Mouse (Mus musculus) bone marrow, adult 2 months (tissue): ENCODE results near the gene Arhgef11. TPM values are rescaled to one million over a fixed set of nuclear protein-coding genes. Genes with fewer than 3 reads are reported as not detected.

Experiments
- H3K27ac ChIP-seq: fragments of 200-500 bp; 2 replicates; pipeline ENCODE4 v1.5.1; 2012; ENCODE audit warnings: low read depth, mild to moderate bottlenecking, control low read depth, inconsistent platforms, low read length; ENCODE audit not compliant: control insufficient read depth, poor library complexity, insufficient read depth
- H3K4me1 ChIP-seq: fragments of 200-500 bp; 2 replicates; pipeline ENCODE4 v1.6.1; 2011; ENCODE audit warnings: low read length; ENCODE audit not compliant: control insufficient read depth, insufficient read depth
- H3K4me3 ChIP-seq: fragments of 200-500 bp; replicated peaks from 2 replicates; pipeline ENCODE3; 2011; ENCODE audit warnings: mild to moderate bottlenecking, low read depth, low read length, control low read depth; ENCODE audit not compliant: control insufficient read depth
- CTCF ChIP-seq: fragments of 200-500 bp; IDR thresholded peaks from 2 replicates; pipeline ENCODE4 v1.5.1; 2011; ENCODE audit warnings: low read length, control low read depth; ENCODE audit not compliant: control insufficient read depth, insufficient read depth
- POLR2A ChIP-seq: fragments of 200-500 bp; IDR thresholded peaks from 2 replicates; pipeline ENCODE4 v1.6.1; 2011; ENCODE audit warnings: low read depth, mild to moderate bottlenecking, control low read depth, low read length, borderline replicate concordance; ENCODE audit not compliant: control insufficient read depth
- WGBS: fragments of 180-500 bp; shearing (Covaris S2); methylation state at CpG from one replicate; pipeline ENCODE4 v1.1.7; 2018; 5-methylcytosine and 5-hydroxymethylcytosine counted together
- polyA plus RNA-seq: library from polyadenylated mRNA; stranded (reverse); fragments of >200 nt; gene quantifications from 2 replicates; pipeline ENCODE4 v1.2.4, GENCODE M21; 2011; ENCODE audit warnings: low replicate concordance; ENCODE audit not compliant: missing spikeins, insufficient read depth, insufficient read length

The Arhgef11 gene
- polyA plus RNA-seq, 1 experiment: 4.5 TPM

DNA sequence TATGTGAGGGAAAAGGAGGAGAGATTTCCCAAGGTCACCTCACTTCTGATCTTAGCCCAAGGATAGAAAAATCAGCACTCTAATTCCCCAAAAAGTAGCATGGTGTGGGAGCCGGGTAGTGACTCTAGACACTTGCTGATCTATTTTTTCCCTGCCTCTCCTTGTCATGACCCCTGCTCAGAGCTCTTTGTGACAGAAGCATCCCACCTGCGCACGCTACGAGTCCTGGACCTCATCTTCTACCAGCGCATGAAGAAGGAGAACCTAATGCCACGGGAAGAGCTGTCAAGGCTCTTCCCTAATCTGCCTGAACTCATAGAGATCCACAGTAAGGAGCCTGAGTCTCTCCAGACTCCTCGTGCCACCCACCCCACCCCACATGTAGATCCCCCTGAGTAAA lies 108.8 kb downstream of the Arhgef11 start:
- H3K4me1 ChIP-seq: no peaks in the 10 kb centered on the region
- no peak overlapping the region for H3K27ac ChIP-seq
- WGBS: 85% methylated on average over 7 of the region's 7 CpGs
- no peak overlapping the region for H3K4me3 ChIP-seq
- TF ChIP-seq CTCF (no peak), POLR2A (no peak)

DNA sequence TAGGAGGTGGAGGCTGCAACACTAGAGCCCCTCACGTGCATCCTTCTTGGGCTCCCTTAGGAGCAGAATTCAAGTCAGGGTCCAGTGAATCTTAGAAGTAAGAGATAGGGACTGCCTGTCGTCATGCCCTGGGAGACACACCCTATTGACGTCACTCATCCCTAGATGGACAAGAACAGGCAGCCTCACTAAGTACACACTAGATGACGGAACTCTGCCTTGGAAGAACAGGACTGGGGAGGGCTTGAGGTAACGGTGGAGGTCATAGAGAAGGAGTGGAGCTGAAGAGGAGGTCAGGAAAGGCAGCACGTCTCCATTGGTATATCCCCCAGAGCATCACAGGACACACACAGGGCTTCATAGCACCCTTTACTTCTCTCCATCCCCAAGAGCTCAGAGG lies 111.3 kb downstream of the Arhgef11 start:
- Histone ChIP-seq H3K4me1 (no peaks in the 10 kb centered on the region), H3K4me3 (no peak overlapping the region), H3K27ac (no peak overlapping the region)
- TF ChIP-seq CTCF: no peak
- TF ChIP-seq POLR2A: no peak
- 81% methylated on average over 6 of the region's 6 CpGs for whole genome bisulfite sequencing

DNA sequence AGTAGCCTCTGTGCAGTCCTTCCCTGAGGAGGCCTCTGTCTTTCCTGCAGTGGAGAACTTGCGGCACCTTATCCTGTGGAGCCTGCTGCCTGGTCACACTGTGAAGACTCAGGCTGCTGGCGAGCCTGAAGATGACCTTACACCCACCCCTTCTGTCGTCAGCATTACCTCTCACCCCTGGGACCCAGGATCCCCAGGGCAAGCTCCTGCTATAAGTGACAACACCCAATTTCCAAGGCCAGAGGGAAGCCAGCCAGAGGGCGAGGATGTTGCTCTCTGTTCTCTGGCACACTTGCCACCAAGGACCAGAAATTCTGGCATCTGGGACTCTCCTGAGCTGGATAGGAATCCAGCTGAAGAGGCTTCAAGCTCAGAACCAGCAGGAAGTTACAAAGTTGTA lies 115.7 kb downstream of the Arhgef11 start:
- 73% methylated on average over 4 of the region's 4 CpGs for WGBS
- TF ChIP-seq POLR2A: no peak
- TF ChIP-seq CTCF: no peak
- H3K4me1 ChIP-seq: no peaks in the 10 kb centered on the region
- no peak overlapping the region for H3K4me3 ChIP-seq
- no peak overlapping the region for H3K27ac ChIP-seq

DNA sequence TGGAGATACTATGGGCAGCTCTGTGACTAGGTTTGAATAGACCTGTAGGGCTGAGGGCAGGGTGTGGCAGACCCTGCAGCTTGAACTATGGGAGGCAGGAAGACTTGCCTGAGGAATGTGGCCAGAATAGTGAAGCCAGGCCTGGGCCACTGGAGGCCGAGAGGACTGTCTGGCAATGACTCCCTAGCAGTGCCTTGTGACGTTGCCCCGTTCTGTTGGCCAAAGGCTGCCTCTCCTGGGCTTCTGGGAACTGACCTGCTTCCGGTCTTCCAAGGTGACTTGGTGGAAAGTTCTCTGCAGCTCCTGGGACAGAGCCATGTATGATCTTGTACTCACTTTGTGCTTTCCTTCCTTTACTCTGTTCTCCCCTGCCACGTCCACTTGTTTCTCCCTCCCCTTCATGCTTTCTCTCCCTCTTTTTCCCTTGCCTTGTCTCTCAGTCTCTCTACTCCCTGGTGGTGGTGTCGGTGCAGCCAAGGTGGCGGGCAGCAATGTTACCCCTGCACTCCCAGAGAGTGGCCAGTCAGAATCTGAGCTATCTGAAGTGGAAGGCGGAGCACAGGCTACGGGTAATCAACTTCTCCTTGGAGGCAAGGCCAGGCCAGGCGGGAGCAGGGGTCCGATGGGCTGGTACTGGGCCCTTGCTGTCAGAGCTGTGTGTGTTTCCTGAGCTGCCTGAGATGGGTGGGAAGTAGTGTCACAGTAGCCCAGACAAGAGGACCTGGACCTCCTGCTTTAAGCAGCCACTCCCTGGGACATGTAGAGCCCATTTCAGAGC lies 116.8 kb downstream of the Arhgef11 start:
- TF ChIP-seq POLR2A (no peak), CTCF (no peak)
- no peak overlapping the region for H3K27ac ChIP-seq
- no peaks in the 10 kb centered on the region for H3K4me1 ChIP-seq
- H3K4me3 ChIP-seq: no peak overlapping the region
- WGBS: 85% methylated on average over 11 of the region's 11 CpGs

DNA sequence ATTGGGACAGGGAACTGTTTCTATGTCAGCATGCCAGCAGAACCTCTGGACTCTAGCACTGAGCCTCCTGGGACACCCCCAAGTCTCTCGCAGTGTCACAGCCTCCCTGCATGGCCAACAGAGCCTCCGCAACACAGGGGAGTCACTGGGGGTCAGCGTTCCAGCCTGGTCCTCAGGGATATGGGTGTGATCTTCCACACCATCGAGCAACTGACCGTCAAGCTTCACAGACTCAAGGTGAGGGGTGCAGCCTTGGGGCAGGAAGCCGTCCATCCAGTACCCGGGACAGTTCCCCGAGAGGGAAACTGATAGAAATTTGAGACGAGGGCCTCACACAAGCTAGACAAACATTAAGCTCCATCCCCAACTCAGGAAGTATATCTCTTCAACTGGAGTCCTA lies 118.0 kb downstream of the Arhgef11 start:
- Histone ChIP-seq H3K27ac (no peak overlapping the region), H3K4me3 (no peak overlapping the region), H3K4me1 (no peaks in the 10 kb centered on the region)
- 89% methylated on average over 9 of the region's 9 CpGs for WGBS
- no peak for TF ChIP-seq CTCF
- TF ChIP-seq POLR2A: no peak

DNA sequence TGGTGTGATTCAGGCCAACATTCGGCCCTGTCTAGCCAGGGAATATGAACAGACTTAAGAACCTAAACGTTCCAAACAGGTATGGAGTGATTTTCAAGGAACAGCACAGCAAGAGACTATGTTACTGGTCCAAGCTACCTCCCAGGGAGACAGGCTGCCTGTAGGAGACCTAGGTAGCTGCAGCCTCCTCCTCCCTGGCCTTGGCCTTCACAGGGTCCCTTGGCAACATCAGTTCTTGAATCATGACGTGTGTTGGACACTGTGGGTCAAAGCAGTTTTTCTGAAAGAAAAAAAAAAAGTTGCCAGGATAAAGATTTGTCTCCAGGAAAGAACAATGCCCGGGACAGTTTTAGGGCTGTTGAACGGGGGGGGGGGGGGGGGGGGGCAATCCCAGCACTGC lies 121.5 kb downstream of the Arhgef11 start:
- TF ChIP-seq CTCF (no peak), POLR2A (no peak)
- H3K27ac ChIP-seq: no peak overlapping the region
- 61% methylated on average over 5 of the region's 5 CpGs for WGBS
- H3K4me1 ChIP-seq: peaks cover 4% of the 10 kb centered on the region
- H3K4me3 ChIP-seq: no peak overlapping the region

DNA sequence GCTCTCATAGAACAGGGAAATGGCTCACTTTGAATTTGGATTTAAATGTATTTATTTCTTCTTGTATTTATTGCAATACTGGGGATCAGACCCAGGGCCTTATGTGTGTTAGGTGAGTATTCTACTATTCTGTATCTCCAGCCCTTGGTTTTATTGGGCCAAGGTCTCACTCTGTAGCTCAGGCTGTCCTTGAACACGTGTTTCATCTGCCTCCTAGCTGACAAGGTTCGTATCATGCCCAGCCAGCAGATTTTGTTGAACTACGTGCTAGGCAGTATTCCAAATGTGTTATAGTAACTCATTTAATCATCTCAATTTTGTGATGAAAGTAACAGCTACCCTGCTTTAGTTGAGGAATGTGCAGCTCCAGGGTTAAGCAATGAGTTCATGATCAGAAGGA lies 124.7 kb downstream of the Arhgef11 start:
- H3K4me1 ChIP-seq: peaks cover 5% of the 10 kb centered on the region
- H3K4me3 ChIP-seq: no peak overlapping the region
- no peak overlapping the region for H3K27ac ChIP-seq
- TF ChIP-seq CTCF (no peak), POLR2A (no peak)
- WGBS: 57% methylated on average over 3 of the region's 3 CpGs

DNA sequence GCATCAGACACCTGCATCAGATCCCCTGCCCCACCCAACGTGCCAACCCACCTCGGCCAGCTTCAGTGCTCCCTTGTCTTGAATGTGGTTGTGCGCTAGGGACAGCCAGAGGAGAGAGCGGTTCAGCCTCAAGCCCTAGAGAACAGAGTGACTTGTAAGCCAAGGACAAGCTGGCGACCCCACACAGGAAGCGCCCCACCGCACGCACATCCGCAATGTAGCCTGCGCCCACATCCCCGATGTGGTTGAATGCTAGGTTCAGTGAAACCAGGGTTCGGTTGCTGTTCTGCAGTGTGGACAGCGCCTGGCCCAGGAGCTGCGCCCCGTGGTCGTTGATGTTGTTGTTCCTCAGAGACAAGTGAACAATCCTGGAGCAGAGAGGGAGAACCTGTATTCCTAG lies 125.4 kb downstream of the Arhgef11 start:
- Histone ChIP-seq H3K4me1 (peaks cover 5% of the 10 kb centered on the region), H3K27ac (no peak overlapping the region), H3K4me3 (no peak overlapping the region)
- TF ChIP-seq POLR2A: no peak
- TF ChIP-seq CTCF: no peak
- WGBS: 10% methylated on average over 16 of the region's 16 CpGs

DNA sequence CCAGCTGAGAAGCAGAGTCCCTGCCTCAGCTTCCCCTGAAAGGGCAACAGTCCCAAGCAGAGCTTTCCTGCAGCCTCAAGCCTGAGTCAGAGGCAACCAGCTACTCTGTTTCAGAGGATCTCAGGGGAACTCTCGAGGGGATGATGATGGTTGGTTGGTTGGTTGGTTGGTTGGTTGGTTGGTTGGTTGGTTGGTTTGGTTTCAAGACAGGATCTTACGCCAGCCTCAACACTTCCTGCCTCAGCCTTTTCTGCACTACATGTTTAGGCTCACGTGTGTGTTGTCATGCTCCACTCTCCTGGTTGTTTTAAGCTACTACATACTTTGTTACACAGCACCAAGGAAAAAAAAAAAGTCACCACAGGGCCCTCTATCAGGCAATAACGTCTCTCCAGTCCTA lies 126.6 kb downstream of the Arhgef11 start:
- H3K27ac ChIP-seq: no peak overlapping the region
- H3K4me3 ChIP-seq: no peak overlapping the region
- TF ChIP-seq POLR2A: no peak
- TF ChIP-seq CTCF: no peak
- WGBS: 17% methylated on average over 4 of the region's 4 CpGs
- H3K4me1 ChIP-seq: peaks cover 5% of the 10 kb centered on the region
